Mouse (Mus musculus) MEL (cell line): ENCODE data around the gene Filip1l. TPM values are rescaled to one million over a fixed set of nuclear protein-coding genes. Genes with fewer than 3 reads are reported as not detected.

Experiments used
- DNase-seq: peaks from one replicate; pipeline ENCODE4 v3.0.0; 2011; ENCODE audit warnings: low read depth, low spot score
- H3K27ac ChIP-seq: 2 replicates; pipeline ENCODE4 v1.5.1; 2012; ENCODE audit warnings: low read depth, mild to moderate bottlenecking, control low read depth, low read length, moderate library complexity; ENCODE audit not compliant: control insufficient read depth
- H3K27me3 ChIP-seq, 2 experiments: fragments of 150-350 bp in 1 of 2; sonication (generic) in 1 of 2; 2 replicates each; pipeline ENCODE4 v1.6.1; 2012; ENCODE audit warnings: low read length in 2 of 2, mild to moderate bottlenecking in 2 of 2, improper control_type of control experiment in 1 of 2, moderate library complexity in 1 of 2; ENCODE audit not compliant: insufficient read depth in 2 of 2, control insufficient read depth in 1 of 2
- H3K36me3 ChIP-seq, 2 experiments: 2 replicates each; pipeline ENCODE4 v1.6.1; 2012 to 2014; ENCODE audit warnings: low read length in 2 of 2, improper control_type of control experiment in 1 of 2, inconsistent platforms in 1 of 2, mild to moderate bottlenecking in 1 of 2; ENCODE audit not compliant: insufficient read depth in 2 of 2, control insufficient read depth in 1 of 2
- H3K4me1 ChIP-seq, 2 experiments: fragments of 150-350 bp in 1 of 2; sonication (generic) in 1 of 2; 2 replicates each; pipeline ENCODE4 v1.6.1; 2012; ENCODE audit warnings: low read length in 2 of 2, improper control_type of control experiment in 1 of 2, mild to moderate bottlenecking in 1 of 2; ENCODE audit not compliant: insufficient read depth in 2 of 2, control insufficient read depth in 1 of 2
- H3K4me3 ChIP-seq, 2 experiments: fragments of 150-350 bp in 1 of 2; sonication (generic) in 1 of 2; 2 replicates each; pipeline ENCODE4 v1.5.1; 2012; ENCODE audit warnings: low read depth in 2 of 2, low read length in 2 of 2, mild to moderate bottlenecking in 2 of 2, moderate library complexity in 2 of 2, control low read depth in 1 of 2, improper control_type of control experiment in 1 of 2; ENCODE audit not compliant: control insufficient read depth in 1 of 2, insufficient read depth in 1 of 2
- H3K79me2 ChIP-seq: 2 replicates; pipeline ENCODE4 v1.6.1; 2012; ENCODE audit warnings: mild to moderate bottlenecking, low read length, moderate library complexity; ENCODE audit not compliant: control insufficient read depth, poor library complexity, insufficient read depth
- H3K9ac ChIP-seq: 2 replicates; pipeline ENCODE4 v1.6.1; 2012; ENCODE audit warnings: low read depth, mild to moderate bottlenecking, control low read depth, low read length, moderate library complexity; ENCODE audit not compliant: control insufficient read depth, poor library complexity, severe bottlenecking
- H3K9me3 ChIP-seq: fragments of 150-350 bp; sonication (generic); replicated peaks from 2 replicates; pipeline ENCODE4 v1.6.1; 2012; ENCODE audit warnings: mild to moderate bottlenecking, low read length, improper control_type of control experiment, moderate library complexity; ENCODE audit not compliant: insufficient read depth
- CHD1 ChIP-seq: IDR thresholded peaks from 2 replicates; pipeline ENCODE4 v1.6.1; 2012; ENCODE audit warnings: low read depth, mild to moderate bottlenecking, inconsistent platforms, low read length, improper control_type of control experiment
- CTCF ChIP-seq, 3 experiments: IDR thresholded peaks in 2 of 3; conservative IDR thresholded peaks in 1 of 3; 2 replicates each; pipeline ENCODE4 v1.5.1; 2011 to 2012; ENCODE audit warnings: low read length in 3 of 3, low read depth in 2 of 3, mild to moderate bottlenecking in 2 of 3, improper control_type of control experiment in 1 of 3, inconsistent platforms in 1 of 3, mixed read lengths in 1 of 3, moderate library complexity in 1 of 3; ENCODE audit not compliant: control insufficient read depth in 1 of 3, insufficient read depth in 1 of 3, poor library complexity in 1 of 3, severe bottlenecking in 1 of 3
- E2F4 ChIP-seq: IDR thresholded peaks from 2 replicates; pipeline ENCODE4 v1.6.1; 2011; ENCODE audit warnings: low read depth, low read length, improper control_type of control experiment, borderline replicate concordance
- EP300 ChIP-seq, 2 experiments: IDR thresholded peaks; 2 replicates each; pipeline ENCODE4 v1.6.1; 2011; ENCODE audit warnings: improper control_type of control experiment in 2 of 2, low read length in 2 of 2, low read depth in 1 of 2, mild to moderate bottlenecking in 1 of 2
- ETS1 ChIP-seq: IDR thresholded peaks from 2 replicates; pipeline ENCODE4 v1.6.1; 2012; ENCODE audit warnings: low read depth, mild to moderate bottlenecking, inconsistent platforms, low read length, improper control_type of control experiment, moderate library complexity
- GABPA ChIP-seq: IDR thresholded peaks from 2 replicates; pipeline ENCODE4 v1.6.1; 2012; ENCODE audit warnings: low read depth, mild to moderate bottlenecking, inconsistent platforms, low read length, improper control_type of control experiment, moderate library complexity
- GATA1 ChIP-seq: IDR thresholded peaks from 2 replicates; pipeline ENCODE4 v1.6.1; 2011; ENCODE audit warnings: low read depth, low read length, improper control_type of control experiment
- HCFC1 ChIP-seq: IDR thresholded peaks from 2 replicates; pipeline ENCODE4 v1.6.1; 2012; ENCODE audit warnings: low read depth, mild to moderate bottlenecking, inconsistent platforms, low read length, improper control_type of control experiment, moderate library complexity
- JUND ChIP-seq: IDR thresholded peaks from 2 replicates; pipeline ENCODE4 v1.6.1; 2011; ENCODE audit warnings: low read depth, mild to moderate bottlenecking, improper control_type of control experiment, low read length
- KAT2A ChIP-seq: conservative IDR thresholded peaks from 2 replicates; pipeline ENCODE4 v1.6.1; 2012; ENCODE audit warnings: low read depth, low read length, improper control_type of control experiment, inconsistent platforms
- MAZ ChIP-seq: IDR thresholded peaks from 2 replicates; pipeline ENCODE4 v1.6.1; 2012; ENCODE audit warnings: low read depth, mild to moderate bottlenecking, inconsistent platforms, low read length, improper control_type of control experiment
- MEF2A ChIP-seq: IDR thresholded peaks from 2 replicates; pipeline ENCODE4 v1.6.1; 2014; ENCODE audit warnings: low read depth, mild to moderate bottlenecking, inconsistent platforms, low read length, improper control_type of control experiment; ENCODE audit not compliant: poor library complexity, insufficient replicate concordance, severe bottlenecking; ENCODE audit errors: extremely low read depth
- MXI1 ChIP-seq: IDR thresholded peaks from 2 replicates; pipeline ENCODE4 v1.6.1; 2011; ENCODE audit warnings: mild to moderate bottlenecking, low read depth, low read length, improper control_type of control experiment
- MYC ChIP-seq: IDR thresholded peaks from 2 replicates; pipeline ENCODE4 v1.6.1; 2011; ENCODE audit warnings: low read depth, mild to moderate bottlenecking, low read length, improper control_type of control experiment, moderate library complexity
- NELFE ChIP-seq: IDR thresholded peaks from 2 replicates; pipeline ENCODE4 v1.6.1; 2011; ENCODE audit warnings: low read depth, low read length, improper control_type of control experiment
- NRF1 ChIP-seq: IDR thresholded peaks from 2 replicates; pipeline ENCODE4 v1.6.1; 2014; ENCODE audit warnings: low read depth, mild to moderate bottlenecking, inconsistent platforms, low read length, improper control_type of control experiment, moderate library complexity; ENCODE audit not compliant: poor library complexity, insufficient read depth, severe bottlenecking
- POLR2A ChIP-seq, 2 experiments: IDR thresholded peaks; 2 replicates each; pipeline ENCODE4 v1.6.1; 2011 to 2012; ENCODE audit warnings: low read length in 2 of 2, mild to moderate bottlenecking in 2 of 2, control low read depth in 1 of 2, improper control_type of control experiment in 1 of 2, low read depth in 1 of 2, moderate library complexity in 1 of 2; ENCODE audit not compliant: control insufficient read depth in 1 of 2, insufficient read depth in 1 of 2, poor library complexity in 1 of 2
- POLR2AphosphoS5 ChIP-seq: IDR thresholded peaks from 2 replicates; pipeline ENCODE4 v1.6.1; 2012; ENCODE audit warnings: low read depth, borderline replicate concordance, mild to moderate bottlenecking, inconsistent platforms, low read length, moderate library complexity, mixed read lengths
- RAD21 ChIP-seq: IDR thresholded peaks from 2 replicates; pipeline ENCODE4 v1.6.1; 2011; ENCODE audit warnings: mild to moderate bottlenecking, low read depth, low read length, improper control_type of control experiment
- RCOR1 ChIP-seq: IDR thresholded peaks from 2 replicates; pipeline ENCODE4 v1.6.1; 2012; ENCODE audit warnings: low read depth, mild to moderate bottlenecking, inconsistent platforms, low read length, improper control_type of control experiment
- TCF12 ChIP-seq: IDR thresholded peaks from 2 replicates; pipeline ENCODE4 v1.6.1; 2014; ENCODE audit warnings: low read depth, mild to moderate bottlenecking, inconsistent platforms, low read length, improper control_type of control experiment, moderate library complexity
- UBTF ChIP-seq: IDR thresholded peaks from 2 replicates; pipeline ENCODE4 v1.6.1; 2012; ENCODE audit warnings: low read depth, mild to moderate bottlenecking, inconsistent platforms, low read length, improper control_type of control experiment, moderate library complexity, borderline replicate concordance; ENCODE audit not compliant: insufficient read depth
- USF2 ChIP-seq, 2 experiments: IDR thresholded peaks; 2 replicates each; pipeline ENCODE4 v1.6.1; 2011 to 2012; ENCODE audit warnings: improper control_type of control experiment in 2 of 2, low read length in 2 of 2, borderline replicate concordance in 1 of 2, inconsistent platforms in 1 of 2, low read depth in 1 of 2, mild to moderate bottlenecking in 1 of 2; ENCODE audit not compliant: insufficient read depth in 1 of 2
- polyA plus RNA-seq, 2 experiments: library from polyadenylated mRNA; stranded (reverse) in 1 of 2; unstranded in 1 of 2; fragments of >175 nt in 1 of 2; fragments of >200 nt in 1 of 2; gene quantifications; 2 replicates each; pipeline versions ENCODE4 v1.2.1 to v1.2.4; 2012; ENCODE audit warnings: low replicate concordance in 2 of 2, low read depth in 1 of 2; ENCODE audit not compliant: insufficient read length in 2 of 2, insufficient read depth in 1 of 2, missing spikeins in 1 of 2
- total RNA-seq: library from RNA; depleted of rRNA; stranded (reverse); fragments of 300-350 nt; gene quantifications from 2 replicates; pipeline ENCODE4 v1.2.3, GENCODE M21; 2012

The Filip1l gene
- total and polyA plus RNA-seq, 3 experiments: 0.27 to 1.8 TPM; not detected in 1

DNA sequence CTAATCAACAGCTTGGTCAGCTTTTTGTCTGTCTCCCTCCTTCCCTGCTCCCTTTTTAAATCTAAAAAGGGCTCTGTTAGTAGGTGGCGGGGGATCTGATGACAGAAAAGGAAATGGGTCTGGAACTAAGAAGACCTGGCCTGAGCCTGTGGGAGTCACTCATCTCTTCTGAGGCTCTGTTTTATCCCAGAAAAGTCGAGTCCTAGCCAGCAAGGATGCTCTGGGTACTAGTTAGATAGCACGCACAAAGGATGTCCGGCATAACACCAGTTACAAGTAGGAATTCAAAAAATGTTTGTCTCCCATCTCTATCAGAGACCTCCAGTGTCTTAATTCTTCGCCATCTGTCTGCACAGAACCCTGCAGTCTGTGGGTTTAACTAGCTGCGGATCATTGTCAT lies 47.4 kb upstream of the Filip1l start:
- peaks cover 0 to 2% of the 10 kb centered on the region in 2 experiments; a peak in 1 of 4 replicates for H3K36me3 ChIP-seq
- DNase-seq: no peak
- H3K79me2 ChIP-seq: no peaks in the 10 kb centered on the region

DNA sequence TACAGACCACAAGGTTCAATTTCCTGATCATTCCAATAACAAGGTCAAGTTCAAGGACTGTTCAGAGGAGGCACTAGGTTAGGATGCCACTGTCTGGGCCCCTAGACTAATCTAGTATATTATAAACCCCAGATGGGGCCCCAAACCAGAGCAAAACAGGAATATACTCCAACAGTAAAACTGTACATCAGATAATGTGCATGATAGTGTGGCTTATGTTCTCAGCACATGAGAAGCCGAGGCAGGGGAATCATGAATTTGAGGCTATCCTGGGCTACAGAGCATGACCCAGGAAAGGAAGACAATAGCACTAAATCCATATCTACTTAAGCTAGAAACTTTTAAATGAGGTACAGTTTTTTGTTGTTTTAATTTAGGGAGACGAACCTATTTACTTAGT lies 40.8 kb upstream of the Filip1l start:
- peak; percentile 51; the same call in 1 of the 2 replicates for TF ChIP-seq GATA1
- TF ChIP-seq RAD21: no peak
- TF ChIP-seq NRF1: no peak
- H3K4me3 ChIP-seq: no peak overlapping the region
- H3K79me2 ChIP-seq: no peaks in the 10 kb centered on the region
- H3K36me3 ChIP-seq: peaks cover 0 to 12% of the 10 kb centered on the region in 2 experiments; a peak in 3 of 4 replicates
- no peak overlapping the region for H3K9ac ChIP-seq
- peaks cover 6 to 9% of the 10 kb centered on the region in 2 experiments; a peak in 3 of 4 replicates for H3K4me1 ChIP-seq
- H3K9me3 ChIP-seq: no peaks in the 10 kb centered on the region
- no peaks in the 10 kb centered on the region for H3K27me3 ChIP-seq
- peak; percentile 31 for DNase-seq
- no peak overlapping the region; the same call in 1 of the 2 replicates for H3K27ac ChIP-seq

More for the DNA sequence above, 47.4 kb upstream of the Filip1l start:
- H3K9me3 ChIP-seq: no peaks in the 10 kb centered on the region
- no peak for TF ChIP-seq RCOR1
- no peak for TF ChIP-seq KAT2A
- TF ChIP-seq E2F4: no peak
- no peak for TF ChIP-seq NRF1
- TF ChIP-seq CHD1: no peak
- no peak for TF ChIP-seq MYC
- TF ChIP-seq EP300 (IDR thresholded peaks at IDR 0.05; ENCODE audit: low read depth in 1 of 2, low read length in 2 of 2): no peak
- H3K4me3 ChIP-seq: no peak overlapping the region
- peaks cover 0 to 2% of the 10 kb centered on the region in 2 experiments; a peak in 1 of 4 replicates for H3K4me1 ChIP-seq
- no peaks in the 10 kb centered on the region for H3K27me3 ChIP-seq
- H3K9ac ChIP-seq: no peak overlapping the region
- no peak overlapping the region for H3K27ac ChIP-seq

DNA sequence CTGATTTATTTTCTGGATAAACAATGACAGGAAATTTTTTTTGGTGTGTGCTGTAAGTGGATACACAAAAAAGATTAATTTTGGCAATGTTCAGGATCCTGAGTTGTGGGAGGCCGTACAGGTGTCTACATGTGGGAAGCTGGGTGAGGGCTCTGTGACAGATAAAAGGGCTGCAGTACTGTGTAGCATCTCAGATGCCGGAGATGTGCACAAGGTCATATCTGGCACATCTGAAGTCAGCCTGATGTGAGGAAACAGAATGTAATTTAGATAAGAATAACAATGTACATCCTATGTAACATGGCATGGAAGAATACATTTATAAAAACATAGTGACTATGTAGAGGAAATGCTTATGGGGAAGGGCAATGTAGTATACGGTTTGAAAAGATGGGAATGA lies 39.4 kb upstream of the Filip1l start:
- Histone ChIP-seq H3K4me1 (peaks cover 6 to 7% of the 10 kb centered on the region in 2 experiments; a peak in 3 of 4 replicates), H3K27ac (no peak overlapping the region), H3K27me3 (no peaks in the 10 kb centered on the region), H3K79me2 (no peaks in the 10 kb centered on the region), H3K9ac (no peak overlapping the region), H3K36me3 (peaks cover 0 to 12% of the 10 kb centered on the region in 2 experiments; a peak in 3 of 4 replicates), H3K9me3 (no peaks in the 10 kb centered on the region), H3K4me3 (no peak overlapping the region)
- no peak for DNase-seq
- peak; percentile 55; the same call in 1 of the 2 replicates for TF ChIP-seq TCF12
- no peak for TF ChIP-seq POLR2AphosphoS5
- no peak for TF ChIP-seq POLR2A (IDR thresholded peaks at IDR 0.05; ENCODE audit: control insufficient read depth in 1 of 2, insufficient read depth in 1 of 2, low read depth in 1 of 2, low read length in 2 of 2, poor library complexity in 1 of 2)
- no peak for TF ChIP-seq MXI1
- no peak for TF ChIP-seq MEF2A
- no peak for TF ChIP-seq NELFE
- no peak for TF ChIP-seq CTCF (IDR thresholded peaks at IDR 0.05 in 2 of 3, conservative IDR thresholded peaks at IDR 0.05 in 1 of 3; ENCODE audit: control insufficient read depth in 1 of 3, insufficient read depth in 1 of 3, low read depth in 2 of 3, low read length in 3 of 3, poor library complexity in 1 of 3, severe bottlenecking in 1 of 3)
- peak; percentile 21 to 49; a peak in 1 of 4 replicates for TF ChIP-seq EP300 (IDR thresholded peaks at IDR 0.05; ENCODE audit: low read depth in 1 of 2, low read length in 2 of 2)
- no peak for TF ChIP-seq UBTF
- TF ChIP-seq HCFC1: no peak
- no peak for TF ChIP-seq CHD1
- peak; percentile 23; the same call in 1 of the 2 replicates for TF ChIP-seq ETS1
- no peak for TF ChIP-seq E2F4
- TF ChIP-seq GABPA: no peak
- TF ChIP-seq GATA1: 0 out of 2 replicates have a peak, but pooled peaks have one; percentile 39
- TF ChIP-seq USF2 (IDR thresholded peaks at IDR 0.05; ENCODE audit: borderline replicate concordance in 1 of 2, insufficient read depth in 1 of 2, low read depth in 1 of 2, low read length in 2 of 2): no peak
- TF ChIP-seq MAZ: no peak
- no peak for TF ChIP-seq KAT2A
- TF ChIP-seq JUND: no peak
